Mouse (Mus musculus): Measurements from ENCODE around the gene Acod1. TPM values are rescaled to one million over a fixed set of nuclear protein-coding genes. Genes with fewer than 3 reads are reported as not detected.

Acod1 gene
- total RNA-seq, 2 experiments from 2014 or later = not detected

DNA sequence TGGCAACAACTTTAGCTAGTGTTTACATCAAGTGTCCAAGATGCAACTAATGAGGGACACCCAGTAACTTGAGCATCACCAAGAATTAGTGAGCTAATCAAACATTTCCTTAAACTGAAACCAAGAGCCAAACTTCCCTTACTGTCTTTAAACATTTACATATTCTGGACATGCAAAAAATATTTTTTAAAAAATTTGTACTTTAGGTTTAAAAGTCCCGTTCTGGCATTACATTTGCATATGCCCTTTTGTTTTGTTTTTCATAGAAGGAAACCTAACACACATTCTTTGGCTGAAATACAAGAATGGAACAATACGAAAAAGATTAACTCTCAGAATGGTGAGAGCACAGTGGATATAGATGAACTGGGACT lies 51.4 kb downstream of the Acod1 start:
- no peak for DNase-seq (ENCODE audit: low spot score in 2 of 2)
- intact Hi-C loops (cut with DNase I) = loop anchor here (2.0 kb wide), 1 partner anchor 27 kb away; the partner anchor contains the start of gene Cln5

DNA sequence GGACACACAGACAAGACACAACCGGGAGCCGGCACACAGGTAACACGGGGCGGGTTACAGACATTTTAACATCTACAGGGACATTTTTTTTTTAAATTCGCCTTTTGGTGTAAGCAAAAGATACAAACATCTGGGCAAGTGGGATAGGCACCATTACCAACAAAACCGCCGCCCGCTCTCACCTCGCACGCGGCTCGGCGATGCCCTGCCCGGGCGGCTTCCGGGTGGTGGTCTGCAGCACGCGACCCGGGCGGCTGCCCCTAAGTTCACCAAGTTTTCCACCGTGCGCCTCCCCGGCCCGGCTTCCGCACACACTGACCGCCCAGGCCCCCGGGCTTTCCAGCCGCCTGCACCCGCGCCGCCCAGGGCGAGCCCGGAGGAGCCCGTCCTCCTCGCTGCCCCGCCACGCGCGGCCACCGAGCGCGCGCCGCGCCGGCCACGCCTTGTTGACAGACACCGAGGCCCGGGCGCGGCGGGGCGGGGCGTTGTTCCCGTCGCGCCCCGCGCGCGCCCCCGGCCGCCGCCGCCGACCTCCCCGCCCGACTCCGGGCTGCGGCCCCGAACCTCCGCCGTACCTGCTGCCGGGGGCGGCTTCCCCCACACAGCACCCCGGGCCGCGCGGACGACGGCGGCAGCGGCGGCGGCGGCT lies 51.9 kb downstream of the Acod1 start:
- intact Hi-C loops (cut with DNase I) = loop anchor here (2.0 kb wide), 1 partner anchor 28 kb away; the partner anchor contains the start of gene Cln5
- DNase-seq (ENCODE audit: low spot score in 2 of 2) = peak; percentile 70 to 86

DNA sequence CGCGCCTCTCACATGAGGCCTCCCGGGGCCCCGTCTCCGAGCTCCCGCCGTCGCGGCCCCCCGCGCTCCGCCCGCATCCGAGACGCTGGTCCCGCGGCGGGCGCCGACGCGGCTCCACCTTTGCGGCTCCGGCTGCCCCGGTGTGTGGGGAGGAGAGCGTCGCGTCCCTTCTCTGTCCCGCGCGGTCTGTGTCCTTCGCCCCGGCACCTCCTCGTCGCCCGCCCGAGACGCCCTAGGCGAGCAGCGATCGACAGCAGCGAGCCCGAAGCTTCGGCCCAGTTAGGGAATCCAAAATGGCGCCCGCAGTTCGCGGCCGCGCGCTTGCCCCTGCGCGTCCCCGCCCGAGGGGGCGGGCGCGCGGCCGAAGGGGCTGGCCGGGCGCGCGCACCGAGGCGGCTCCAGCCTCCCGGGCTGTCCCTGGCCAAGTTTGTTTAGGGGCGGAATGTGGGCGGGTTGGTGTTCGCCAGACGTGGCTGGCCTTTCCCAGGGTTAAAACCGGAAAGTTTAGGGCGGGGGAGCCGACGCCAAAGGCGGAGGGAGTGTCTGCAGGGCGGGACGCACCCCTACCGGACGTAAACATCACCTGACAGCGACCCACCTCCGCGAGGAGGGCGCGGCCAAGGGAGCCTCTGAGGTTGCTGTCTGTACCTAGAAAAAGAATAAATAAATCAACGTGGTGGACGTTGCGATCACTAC lies 52.6 kb downstream of the Acod1 start, which contains the start of gene Fbxl3:
Gene Fbxl3, minus strand, starts transcription at position 329 of the 696 bp plus-strand sequence.
- intact Hi-C loops (cut with DNase I) = loop anchor here (2.0 kb wide), 1 partner anchor 29 kb away; the partner anchor contains the start of gene Cln5
- DNase-seq (ENCODE audit: low spot score in 2 of 2) = peak; percentile 83 to 84

DNA sequence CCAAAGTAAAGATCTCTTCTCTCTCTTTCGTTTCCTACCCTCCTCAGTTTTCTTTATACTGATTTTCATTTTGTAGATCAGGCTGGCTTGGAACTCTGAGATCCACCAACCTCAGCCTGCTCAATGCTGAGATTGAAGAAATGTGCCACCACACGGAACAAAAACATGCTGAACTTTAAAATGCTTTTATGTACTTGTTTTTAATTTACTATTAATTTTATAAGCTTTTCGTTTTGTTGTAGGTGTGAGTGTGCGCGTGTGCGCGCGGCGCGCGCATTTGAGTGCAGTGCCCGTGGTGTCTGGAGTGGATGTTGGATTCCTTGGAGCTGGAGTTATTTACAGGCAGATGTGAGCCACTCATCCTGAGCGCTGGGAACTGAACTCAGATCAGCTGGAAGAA lies 53.5 kb downstream of the Acod1 start:
- no peak for DNase-seq (ENCODE audit: low spot score in 2 of 2)
- intact Hi-C loops (cut with DNase I) = no loop called here

DNA sequence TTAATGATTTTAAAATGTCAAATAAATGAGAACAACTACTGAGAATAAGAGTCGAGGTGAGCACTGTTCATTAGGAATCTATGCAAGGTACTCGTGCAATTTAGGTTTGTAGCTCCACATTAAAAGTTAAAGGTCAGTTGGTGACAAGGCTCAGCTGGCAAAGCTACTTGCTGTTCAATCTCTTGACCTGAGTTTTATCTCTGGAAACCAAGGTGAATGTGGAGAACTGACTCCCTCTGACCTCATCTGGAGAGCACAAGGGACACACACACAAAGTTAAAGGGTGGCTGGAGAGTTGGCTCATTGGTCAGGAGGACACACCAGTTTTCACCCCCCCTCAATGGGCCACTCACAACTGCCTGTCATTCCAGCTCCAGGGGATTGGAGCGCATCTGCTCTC lies 54.4 kb downstream of the Acod1 start:
- no peak for DNase-seq (ENCODE audit: low spot score in 2 of 2)
- intact Hi-C loops (cut with DNase I) = no loop called here

DNA sequence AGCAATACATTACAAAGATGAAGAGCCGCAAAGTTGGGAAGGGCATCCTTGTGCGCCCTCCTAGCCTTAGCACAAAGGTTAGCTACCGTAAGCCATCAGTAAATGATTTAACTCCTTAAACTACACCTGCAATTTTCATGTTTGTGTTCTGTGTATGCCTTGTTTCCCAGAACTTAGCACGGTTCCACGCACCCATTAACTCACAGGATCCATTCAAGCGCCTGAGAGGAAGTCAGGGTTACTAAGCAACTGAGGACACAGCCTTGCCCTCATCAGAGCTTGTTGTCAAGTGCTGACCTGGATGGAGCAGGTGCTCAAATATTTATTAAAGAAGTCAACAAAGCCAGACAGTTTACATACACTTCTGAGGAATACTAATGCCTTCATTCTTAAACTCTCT lies 55.5 kb downstream of the Acod1 start:
- DNase-seq (ENCODE audit: low spot score in 2 of 2) = no peak
- intact Hi-C loops (cut with DNase I) = no loop called here

DNA sequence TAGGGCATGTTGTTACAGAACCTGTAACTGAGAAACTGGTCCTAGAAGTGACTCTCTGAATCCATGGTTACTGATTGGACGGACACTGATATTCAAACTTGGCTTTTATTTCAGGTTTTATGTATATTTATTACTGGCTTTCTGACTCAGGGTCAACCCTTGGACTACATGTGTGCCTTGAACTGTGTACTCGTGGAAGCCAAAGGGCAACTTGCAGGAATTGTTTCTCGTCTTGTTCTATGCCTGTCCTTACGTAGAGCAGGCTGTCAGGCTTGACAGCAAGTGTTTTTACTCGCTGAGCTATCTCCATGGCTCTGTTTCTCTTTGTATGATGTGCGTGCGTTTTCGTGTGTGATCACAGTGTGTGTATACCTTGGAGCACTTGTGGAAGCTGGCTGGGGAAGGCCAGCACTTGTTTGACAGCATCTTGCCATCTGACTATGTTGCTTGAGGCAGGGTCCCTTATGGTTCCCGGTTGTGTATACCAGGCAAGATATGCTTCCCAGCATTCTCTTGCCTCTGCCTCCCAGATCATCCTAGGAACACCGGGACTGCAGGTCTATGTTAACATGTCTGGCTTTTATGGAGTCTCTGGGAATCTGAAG lies 56.1 kb downstream of the Acod1 start:
- intact Hi-C loops (cut with DNase I) = no loop called here

More for the DNA sequence above, 56.1 kb downstream of the Acod1 start:
- DNase-seq (ENCODE audit: low spot score in 2 of 2) = no peak

Other genes with a start within 250 kb of the Acod1 start
- gene Kctd12, start 64.3 kb upstream of the Acod1 start, total RNA-seq (2021) = 10 to 100 TPM; 42.4 to 48.6 TPM
- 1 to 10 TPM; 8.6 TPM for gene Cln5, start 23.2 kb downstream of the Acod1 start, total RNA-seq (2021)
- 10 to 100 TPM; 83.0 to 99.0 TPM for gene Fbxl3, start 52.6 kb downstream of the Acod1 start, total RNA-seq (2021)